Mouse (Mus musculus): ENCODE results near the gene Tcp11x2.

GRCm38 (mm10) chrX:135743056-135743355, 49.4 kb upstream of the Tcp11x2 start:
- peak; percentile 9; the same call in 1 of the 2 replicates for TF ChIP-seq CTCF (IDR thresholded peaks at IDR 0.05; ENCODE audit: borderline replicate concordance, extremely low read depth, insufficient read depth, insufficient read length)
- TF ChIP-seq POLR2A (IDR thresholded peaks at IDR 0.05; ENCODE audit: borderline replicate concordance, extremely low read depth, insufficient read depth, insufficient read length, poor library complexity, severe bottlenecking): no peak
